Mouse (Mus musculus): ENCODE measurements around the gene Dazap1.

The Dazap1 gene

DNA sequence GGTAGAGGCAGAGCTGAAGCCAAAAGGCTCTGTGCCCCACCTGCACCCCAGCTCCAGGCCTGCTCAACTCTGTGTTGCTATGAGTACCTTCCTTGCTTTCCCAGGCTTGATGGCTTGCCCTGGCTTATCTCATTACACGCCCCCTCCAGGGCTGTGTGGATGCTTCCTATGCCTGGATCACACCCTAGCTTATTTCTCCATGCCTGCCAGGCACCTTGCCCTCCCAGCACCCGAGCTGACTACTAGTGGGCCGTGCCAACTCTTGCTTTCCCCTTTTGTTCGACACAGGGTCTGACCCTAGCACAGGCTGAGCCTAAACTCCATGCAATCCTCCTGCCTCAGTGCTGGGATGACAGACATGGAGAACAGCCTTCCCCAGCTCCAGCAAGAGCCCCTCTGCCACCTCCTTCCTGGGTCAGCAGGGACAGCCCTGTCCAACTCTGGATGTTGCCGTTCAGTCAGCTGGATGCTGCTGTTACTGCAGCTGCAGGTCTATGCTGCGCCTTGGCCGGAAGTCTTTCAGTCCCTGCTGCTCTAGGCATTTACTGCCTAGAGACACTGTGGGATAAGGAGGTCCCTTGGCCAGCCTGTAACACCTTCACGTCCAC is 36.3 kb downstream of the Dazap1 start:
- in situ Hi-C loops (cut with MboI, MseI) = no loop called here

DNA sequence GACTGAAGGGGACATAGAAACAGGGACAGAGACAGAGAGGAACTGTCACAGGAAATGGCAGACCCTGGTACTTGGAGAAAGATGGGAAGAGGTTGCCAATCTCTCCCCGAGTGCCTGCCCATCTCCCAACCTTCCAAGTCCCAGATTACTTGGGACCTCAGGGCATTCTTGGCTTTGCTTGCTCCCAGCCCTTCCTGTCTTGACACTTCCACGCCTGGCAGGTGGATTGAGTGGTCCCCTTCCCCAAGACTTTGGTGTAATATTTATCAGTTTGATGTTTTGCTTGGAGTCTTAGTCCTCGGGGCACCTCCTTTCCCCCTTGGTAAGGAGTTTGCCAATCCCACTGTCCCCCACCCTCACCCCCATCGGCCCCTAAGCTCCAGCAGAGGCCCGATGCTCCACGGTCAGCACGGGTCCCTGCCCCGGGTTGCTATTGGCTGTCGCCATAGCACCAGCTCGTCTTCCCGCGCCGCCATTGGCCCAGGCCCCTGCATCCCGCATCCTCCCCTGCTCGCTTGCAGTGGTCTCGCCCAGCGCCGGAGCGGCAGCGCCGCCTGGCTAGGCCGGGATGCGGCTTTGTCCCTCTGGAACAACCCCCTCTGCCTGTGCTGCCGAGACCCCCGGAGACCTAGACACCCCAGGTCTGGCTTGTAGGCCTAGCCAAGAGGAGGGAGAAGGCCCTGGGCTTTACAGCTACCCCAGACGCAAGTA is 37.4 kb downstream of the Dazap1 start:
- in situ Hi-C loops (cut with MboI, MseI) = no loop called here

DNA sequence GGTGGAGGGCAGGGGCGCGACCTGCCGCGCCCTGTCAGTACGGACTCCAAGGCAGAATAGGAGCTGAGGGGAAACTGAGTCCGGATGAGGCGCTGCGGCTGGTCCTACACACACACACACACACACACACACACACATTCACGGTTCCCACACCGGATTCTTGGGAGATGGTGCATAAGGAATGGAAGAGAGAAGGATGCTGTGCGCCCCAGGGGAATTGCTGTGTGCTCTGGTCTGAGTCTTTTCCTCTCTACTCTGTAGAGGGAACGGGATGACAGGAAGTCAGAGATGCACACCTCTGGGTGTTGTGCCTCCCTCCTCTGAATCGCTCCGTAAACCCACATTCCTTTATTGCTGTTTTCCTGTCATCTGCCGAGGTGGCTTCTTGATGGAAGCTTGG is 38.0 kb downstream of the Dazap1 start:
- in situ Hi-C loops (cut with MboI, MseI) = no loop called here

DNA sequence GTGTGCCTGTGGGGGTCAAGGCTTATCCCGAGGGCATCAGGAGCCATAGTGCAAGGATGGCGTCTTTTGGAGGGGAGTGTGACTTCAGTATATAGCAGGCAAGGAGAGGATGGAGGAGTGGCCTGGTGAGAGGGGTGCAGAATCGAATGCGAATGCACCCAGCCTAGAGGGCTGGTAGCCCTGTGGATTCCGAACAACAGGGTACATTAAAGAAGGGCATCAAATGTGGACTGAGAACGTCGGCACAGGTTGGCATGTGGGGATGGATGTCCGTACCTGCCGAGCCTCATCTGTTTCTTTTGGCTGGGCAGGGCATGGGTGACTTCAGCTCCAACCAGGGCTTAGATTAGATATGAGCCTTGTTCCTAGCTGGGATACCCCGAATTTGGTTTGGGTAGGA is 38.5 kb downstream of the Dazap1 start:
- in situ Hi-C loops (cut with MboI, MseI) = no loop called here

DNA sequence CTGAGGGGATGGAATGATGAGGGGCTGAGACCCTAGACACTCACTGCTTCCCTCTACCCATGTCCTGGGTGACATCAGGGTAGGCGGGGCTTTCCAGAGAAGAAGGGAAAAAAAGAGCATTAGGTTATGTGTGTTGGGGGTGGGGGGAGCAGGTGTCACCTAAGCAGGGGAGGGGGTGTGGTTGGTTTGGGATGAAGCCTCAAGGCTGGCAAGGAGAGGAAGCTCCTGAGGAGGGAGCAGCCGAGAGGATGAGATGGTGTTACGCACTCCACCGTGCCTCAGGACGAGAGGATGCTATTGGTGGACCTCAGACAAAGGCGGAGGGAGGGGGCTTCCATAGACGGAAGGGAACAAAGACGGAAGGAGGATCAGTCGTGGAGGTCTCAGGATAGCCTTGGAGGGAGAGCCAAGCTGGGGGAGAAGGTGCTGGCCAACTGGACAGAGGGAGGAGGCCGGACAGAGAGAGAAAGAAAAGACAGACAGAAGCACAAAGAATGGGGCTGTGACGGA is 39.4 kb downstream of the Dazap1 start:
- in situ Hi-C loops (cut with MboI, MseI) = no loop called here

DNA sequence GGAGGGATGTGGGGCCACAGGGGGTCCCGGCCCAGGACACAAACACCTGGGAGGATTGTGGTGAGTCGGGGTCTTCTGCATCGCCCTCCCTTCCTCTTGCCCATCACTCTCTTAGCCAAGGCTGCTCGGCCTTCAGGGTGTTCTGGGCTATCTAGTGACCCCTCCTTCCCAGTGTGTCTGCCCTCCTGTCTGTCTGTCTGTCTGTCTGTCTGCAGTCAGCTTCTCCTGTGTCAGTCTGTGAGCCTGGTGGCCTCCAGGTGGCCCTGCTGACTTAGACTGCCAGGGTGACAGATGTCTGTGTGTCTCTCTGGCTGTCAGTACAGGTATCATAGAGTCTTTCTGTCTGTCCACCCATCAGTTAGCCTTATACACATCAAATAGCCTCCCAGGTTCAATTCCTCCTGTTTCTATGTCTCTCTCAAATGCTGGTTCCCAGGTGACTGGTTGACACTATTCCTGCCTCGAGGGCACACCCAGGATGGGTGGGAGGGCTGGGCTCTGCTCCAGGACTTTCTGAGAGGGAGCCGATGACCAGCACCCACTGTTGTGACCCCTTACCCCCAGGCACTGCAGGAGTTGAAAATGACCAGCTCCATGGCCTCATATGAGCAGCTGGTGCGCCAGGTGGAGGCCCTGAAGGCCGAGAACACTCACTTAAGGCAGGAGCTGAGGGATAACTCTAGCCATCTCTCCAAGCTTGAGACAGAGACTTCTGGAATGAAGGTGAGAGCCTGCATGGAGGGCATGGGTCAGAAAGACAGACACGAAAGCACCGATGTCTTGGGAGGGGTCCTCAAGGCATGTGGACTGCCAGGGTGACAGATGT is 40.2 kb downstream of the Dazap1 start:
- in situ Hi-C loops (cut with MboI, MseI) = no loop called here

DNA sequence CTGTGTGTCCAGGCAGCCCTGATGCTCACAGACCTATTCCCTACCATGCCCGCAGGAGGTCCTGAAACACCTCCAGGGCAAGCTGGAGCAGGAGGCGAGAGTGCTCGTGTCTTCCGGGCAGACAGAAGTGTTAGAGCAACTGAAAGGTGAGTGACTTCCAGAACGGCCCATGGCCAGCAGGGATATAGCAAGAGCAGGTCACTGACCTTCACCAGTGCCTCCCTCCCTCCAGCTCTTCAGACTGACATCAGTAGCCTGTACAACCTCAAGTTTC is 40.7 kb downstream of the Dazap1 start:
- in situ Hi-C loops (cut with MboI, MseI) = no loop called here

DNA sequence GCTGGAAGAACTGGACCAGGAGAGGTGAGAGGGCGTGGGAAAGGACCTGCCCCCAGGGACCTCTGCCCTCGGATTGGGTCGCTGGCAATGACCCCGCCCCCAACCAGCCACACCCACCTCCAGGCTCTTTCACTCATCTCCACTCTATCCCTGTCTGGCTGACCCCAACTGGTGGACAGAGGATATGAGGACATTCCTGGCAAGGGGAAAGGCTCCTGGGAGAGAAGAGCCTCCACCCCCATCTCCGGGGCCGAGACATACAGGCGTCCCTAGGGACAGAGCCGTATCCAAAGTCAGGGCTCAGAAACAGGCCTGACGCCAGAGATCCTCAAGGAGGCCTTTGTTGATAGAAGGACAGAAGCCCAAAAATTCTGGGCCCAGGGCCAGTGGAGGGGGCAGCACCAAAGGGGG is 41.2 kb downstream of the Dazap1 start:
- in situ Hi-C loops (cut with MboI, MseI) = no loop called here

DNA sequence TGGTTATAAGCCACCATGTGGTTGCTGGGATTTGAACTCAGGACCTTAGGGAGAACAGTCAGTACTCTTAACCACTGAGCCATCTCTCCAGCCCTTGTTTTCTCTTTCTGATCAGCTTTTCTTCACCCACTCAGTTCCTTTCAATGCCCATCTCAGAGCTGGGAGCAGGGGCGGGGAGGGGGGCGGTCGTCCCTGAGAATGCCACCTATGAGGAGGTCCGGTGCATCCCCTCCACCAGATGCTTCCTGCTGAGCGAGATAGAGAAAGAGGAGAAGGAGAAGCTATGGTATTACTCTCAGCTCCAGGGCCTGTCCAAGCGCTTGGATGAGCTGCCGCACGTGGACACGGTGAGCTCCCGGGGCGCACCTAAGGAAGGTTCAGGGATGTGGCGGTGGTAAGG is 43.2 kb downstream of the Dazap1 start:
- in situ Hi-C loops (cut with MboI, MseI) = no loop called here

DNA sequence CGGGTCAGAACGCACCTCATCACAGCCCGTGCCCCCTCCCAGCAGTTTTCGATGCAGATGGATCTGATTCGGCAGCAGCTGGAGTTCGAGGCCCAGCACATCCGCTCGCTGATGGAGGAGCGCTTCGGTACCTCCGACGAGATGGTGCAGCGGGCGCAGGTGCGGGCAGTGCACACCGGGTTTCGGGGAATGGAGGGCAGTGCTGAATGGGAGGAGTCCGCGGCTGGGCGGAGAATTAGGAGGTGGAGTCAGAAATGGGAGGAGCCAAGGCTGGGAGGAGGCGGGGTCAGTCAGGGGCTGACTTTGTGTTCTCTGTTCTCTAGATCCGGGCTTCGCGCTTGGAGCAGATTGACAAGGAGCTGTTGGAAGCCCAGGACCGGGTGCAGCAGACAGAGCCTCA is 43.6 kb downstream of the Dazap1 start:
- in situ Hi-C loops (cut with MboI, MseI) = no loop called here

DNA sequence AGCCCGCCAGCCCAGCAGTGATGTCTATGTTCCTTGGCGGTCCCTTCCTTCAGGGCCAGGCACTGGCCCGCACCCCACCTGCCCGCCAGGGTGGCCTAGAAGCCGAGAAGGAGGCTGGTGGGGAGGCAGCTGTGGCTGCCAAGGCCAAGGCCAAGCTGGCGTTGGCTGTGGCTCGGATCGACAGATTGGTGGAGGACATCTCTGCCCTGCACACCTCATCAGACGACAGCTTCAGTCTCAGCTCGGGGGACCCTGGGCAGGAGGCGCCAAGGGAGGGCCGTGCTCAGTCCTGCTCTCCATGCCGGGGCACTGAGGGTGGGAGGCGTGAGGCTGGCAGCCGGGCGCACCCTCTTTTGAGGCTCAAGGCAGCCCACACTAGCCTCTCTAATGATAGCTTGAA is 50.3 kb downstream of the Dazap1 start:
- in situ Hi-C loops (cut with MboI, MseI) = no loop called here

DNA sequence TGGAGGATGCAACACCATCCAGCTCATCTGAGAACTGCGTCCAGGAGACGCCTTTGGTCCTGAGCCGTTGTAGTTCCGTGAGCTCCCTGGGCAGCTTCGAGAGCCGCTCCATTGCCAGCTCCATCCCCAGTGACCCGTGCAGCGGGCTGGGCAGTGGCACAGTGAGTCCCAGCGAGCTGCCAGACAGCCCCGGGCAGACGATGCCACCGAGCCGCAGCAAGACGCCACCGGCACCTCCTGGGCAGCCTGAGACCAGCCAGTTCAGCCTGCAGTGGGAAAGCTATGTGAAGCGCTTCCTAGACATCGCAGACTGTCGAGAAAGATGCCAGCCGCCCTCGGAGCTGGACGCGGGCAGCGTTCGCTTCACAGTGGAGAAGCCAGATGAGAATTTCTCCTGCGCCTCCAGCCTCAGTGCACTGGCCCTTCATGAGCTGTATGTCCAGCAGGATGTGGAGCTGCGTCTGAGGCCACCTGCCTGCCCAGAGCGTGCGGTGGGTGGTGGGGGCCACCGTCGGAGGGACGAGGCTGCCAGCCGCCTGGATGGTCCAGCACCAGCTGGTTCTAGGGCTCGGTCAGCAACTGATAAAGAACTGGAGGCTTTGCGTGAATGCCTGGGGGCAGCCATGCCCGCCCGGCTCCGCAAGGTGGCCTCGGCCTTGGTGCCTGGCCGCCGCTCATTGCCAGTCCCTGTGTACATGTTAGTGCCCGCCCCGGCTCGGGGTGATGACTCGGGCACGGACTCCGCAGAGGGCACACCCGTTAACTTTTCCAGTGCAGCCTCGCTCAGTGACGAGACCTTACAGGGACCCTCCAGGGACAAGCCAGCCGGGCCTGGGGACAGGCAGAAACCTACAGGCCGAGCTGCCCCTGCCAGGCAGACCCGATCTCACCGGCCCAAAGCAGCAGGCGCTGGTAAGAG is 51.6 kb downstream of the Dazap1 start:
- in situ Hi-C loops (cut with MboI, MseI) = no loop called here

DNA sequence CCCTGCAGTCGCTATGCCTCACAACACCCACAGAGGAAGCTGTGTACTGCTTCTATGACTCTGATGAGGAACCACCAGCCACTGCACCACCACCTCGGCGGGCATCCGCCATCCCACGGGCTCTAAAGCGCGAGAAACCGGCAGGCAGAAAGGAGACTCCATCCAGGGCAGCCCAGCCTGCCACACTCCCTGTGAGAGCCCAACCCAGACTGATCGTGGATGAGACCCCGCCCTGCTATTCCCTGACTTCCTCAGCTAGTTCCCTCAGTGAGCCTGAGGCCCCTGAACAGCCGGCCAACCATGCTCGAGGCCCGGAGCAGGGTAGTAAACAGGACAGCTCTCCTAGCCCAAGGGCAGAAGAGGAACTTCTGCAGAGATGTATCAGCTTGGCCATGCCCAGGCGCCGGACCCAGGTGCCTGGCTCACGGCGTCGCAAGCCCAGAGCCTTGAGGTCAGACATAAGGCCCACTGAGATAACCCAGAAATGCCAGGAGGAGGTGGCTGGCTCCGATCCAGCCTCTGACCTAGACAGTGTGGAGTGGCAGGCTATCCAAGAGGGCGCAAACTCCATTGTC is 52.4 kb downstream of the Dazap1 start:
- in situ Hi-C loops (cut with MboI, MseI) = no loop called here

DNA sequence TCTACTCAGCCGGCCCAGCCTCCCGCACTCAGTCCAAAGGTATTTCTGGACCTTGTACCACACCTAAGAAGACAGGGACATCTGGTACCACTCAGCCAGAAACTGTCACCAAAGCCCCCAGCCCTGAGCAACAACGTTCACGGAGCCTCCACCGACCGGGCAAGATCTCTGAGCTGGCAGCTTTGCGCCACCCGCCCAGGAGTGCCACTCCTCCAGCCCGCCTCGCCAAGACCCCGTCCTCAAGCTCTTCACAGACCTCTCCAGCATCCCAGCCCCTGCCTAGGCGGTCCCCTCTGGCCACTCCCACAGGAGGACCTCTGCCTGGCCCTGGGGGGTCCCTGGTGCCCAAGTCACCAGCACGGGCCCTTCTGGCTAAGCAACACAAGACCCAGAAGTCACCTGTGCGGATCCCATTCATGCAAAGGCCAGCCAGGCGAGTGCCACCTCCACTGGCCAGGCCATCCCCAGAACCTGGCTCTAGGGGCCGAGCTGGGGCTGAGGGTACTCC is 53.3 kb downstream of the Dazap1 start:
- in situ Hi-C loops (cut with MboI, MseI) = no loop called here

DNA sequence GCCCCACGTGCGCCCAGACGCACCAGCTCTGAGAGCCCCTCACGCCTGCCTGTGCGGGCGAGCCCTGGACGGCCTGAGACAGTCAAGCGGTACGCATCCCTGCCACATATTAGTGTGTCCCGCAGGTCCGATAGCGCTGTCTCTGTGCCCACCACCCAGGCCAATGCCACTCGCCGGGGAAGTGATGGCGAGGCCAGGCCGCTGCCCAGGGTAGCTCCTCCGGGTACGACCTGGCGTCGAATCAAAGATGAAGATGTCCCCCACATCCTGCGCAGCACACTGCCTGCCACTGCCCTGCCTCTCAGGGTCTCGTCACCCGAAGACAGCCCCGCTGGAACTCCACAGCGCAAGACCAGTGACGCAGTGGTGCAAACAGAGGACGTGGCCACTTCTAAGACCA is 54.0 kb downstream of the Dazap1 start:
- in situ Hi-C loops (cut with MboI, MseI) = no loop called here

DNA sequence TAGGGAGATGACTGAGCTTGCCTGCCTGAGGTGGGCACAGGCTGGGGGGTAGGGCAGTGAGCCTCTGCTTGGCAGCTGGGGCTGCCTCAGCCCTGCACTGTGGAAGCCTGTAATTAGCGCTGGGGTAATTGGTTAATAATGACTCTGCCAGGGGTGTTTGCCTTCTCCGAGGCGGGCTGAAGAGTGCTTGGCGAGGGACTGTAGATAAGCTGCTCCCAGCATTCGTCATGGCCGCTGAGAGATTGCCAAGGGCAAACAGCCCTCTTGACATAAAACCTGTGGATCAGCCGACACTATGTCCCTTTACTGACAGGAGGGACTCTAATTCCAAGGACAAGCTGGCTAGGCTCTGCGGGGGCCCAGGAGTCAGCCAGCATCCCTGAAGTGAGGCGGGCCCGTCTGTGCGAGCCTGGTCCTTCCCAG is 55.1 kb downstream of the Dazap1 start:
- in situ Hi-C loops (cut with MboI, MseI) = no loop called here

DNA sequence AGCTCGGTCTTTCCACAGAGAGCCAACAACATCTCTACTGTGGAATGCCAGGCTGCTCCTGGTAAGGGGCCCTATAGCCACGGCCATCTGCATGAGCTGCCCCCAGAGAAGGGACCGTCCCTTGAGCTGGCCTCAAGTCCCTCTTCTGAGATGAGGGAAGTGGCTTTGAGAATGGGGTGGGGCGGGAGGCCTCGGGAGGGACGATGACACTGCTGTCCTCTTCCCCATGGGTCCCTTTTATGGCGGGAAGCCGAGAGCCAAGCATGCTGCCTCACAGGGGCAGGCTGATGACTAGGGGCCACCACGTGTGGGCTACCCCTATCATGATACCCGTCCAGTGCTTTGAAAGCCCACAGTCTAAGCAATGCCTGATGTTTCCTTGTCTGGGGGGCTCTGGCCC is 55.7 kb downstream of the Dazap1 start:
- in situ Hi-C loops (cut with MboI, MseI) = no loop called here

DNA sequence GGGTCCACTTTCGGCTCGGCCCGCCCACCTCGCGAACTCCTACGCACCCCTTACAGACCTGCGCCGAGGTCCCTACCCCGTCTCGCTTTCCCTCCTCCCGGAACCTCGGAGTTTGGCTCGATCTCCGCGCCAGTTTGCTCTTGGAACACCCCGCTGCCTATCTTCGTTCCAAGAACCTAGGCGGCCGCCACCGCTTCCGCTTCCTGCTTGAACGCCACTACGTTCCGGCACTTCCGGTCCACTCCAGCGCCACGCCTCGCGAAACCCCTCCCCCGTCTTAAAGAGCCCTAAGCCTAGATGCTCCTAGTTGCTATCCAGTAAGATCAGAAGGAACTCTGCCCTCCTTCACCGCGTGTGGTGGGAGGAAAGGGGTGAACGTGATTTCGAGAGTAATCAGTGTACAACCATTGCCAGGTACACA is 59.1 kb downstream of the Dazap1 start, which contains the start of gene 2310011J03Rik:
Gene 2310011J03Rik (minus strand): TSS at position 198 of the 421 bp plus-strand sequence.
- in situ Hi-C loops (cut with MboI, MseI) = no loop called here

DNA sequence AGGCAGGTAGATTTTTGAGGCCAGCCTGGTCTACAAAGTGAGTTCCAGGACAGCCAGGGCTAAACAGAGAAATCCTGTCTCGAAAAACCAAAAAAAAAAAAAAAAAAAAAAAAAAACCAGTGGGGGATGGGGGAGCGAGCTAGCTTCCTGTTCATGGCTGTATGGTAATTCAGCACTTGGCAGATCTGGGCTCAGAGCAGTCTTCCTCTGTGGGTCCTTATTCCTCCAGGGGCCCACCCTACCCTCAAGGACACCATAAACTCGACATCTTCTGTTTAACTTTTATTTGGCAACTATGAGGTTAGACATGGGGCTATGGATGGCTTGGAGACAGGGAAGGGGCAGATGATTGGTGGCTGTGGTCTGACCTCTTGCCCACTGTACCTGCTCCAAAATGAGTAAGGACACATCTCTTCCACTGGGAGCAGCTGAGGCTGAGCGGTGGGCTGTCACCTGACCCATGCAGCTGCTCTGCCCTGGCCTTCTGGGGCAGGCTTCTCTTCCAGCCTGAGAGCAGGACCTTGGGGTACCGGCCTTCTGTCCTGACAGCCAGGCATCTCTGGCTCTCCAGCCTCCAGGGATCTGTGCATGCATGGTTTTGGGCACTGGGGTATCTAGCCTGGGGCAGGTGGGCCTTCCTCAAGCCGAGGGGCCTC is 59.9 kb downstream of the Dazap1 start:
- in situ Hi-C loops (cut with MboI, MseI) = no loop called here

Measured in regulatory T cell (primary cell).